Mouse (Mus musculus): ENCODE results near the gene Mgst1.

The Mgst1 gene

GRCm38 (mm10) chr6:138171480-138172224 lies 31.5 kb downstream of the Mgst1 start:
- TF ChIP-seq GATA4 (IDR thresholded peaks at IDR 0.05; ENCODE audit: insufficient replicate concordance, low read length), result no peak
